13 mouse cellular contexts compared by ENCODE assay signal in the genomic region with DNA sequence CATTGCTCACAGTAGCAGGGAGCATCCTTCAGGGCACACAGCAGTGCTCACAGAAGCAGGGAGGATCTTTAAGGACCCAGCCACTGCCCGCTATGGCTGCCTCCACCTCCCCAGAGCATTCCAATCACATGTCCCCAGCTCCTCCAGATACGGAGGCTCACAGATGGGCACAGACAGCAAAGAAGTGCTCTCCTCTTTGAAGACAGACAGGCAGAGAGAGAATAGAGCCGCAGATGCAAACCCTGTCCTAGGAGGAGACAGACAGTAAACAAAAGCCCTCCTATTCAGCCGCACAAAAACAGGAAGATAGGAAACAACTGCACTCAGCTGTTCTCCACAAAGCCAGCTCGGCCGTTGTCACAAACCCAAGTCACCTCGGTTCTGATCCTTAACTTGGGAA. TPM values are rescaled to one million over a fixed set of nuclear protein-coding genes. Genes with fewer than 3 reads are reported as not detected.
DNase-seq lines count a peak whose midpoint lies in the region; ATAC-seq and TF ChIP-seq lines count a peak whose summit lies in the region.
"Had no signal": no experiment of that assay in that cellular context is flagged by ENCODE, and none has a peak within 500 bp of the region (broad histone marks: within the 10 kb centered on the region; RNA-seq: fewer than 3 reads in every experiment).

No protein-coding gene starts in this region.

- H3K4me1 ChIP-seq in E14TG2a.4 (replicated peaks; ENCODE audit: low read depth, low read length), result peaks cover 57% of the 10 kb centered on the region
- H3K4me1 ChIP-seq in forebrain, embryonic 15.5 days, result peaks cover 48% of the 10 kb centered on the region
- H3K4me1 ChIP-seq in midbrain, embryonic 11.5 days (ENCODE audit: control insufficient read depth, insufficient read depth, low read length), result peaks cover 20% of the 10 kb centered on the region
- no peaks in the 10 kb centered on the region for H3K4me1 ChIP-seq in lung, postnatal 0 days (ENCODE audit: insufficient read depth, low read depth, low read length)
- H3K4me1 ChIP-seq: stomach, embryonic 15.5 days had no signal

- H3K9me3 ChIP-seq in E14TG2a.4 (ENCODE audit: low read length), result no peaks in the 10 kb centered on the region
- no peaks in the 10 kb centered on the region for H3K9me3 ChIP-seq in forebrain, embryonic 15.5 days
- no peaks in the 10 kb centered on the region for H3K9me3 ChIP-seq in midbrain, embryonic 11.5 days (ENCODE audit: control insufficient read depth, low read length)
- no peaks in the 10 kb centered on the region for H3K9me3 ChIP-seq in lung, postnatal 0 days (ENCODE audit: low read length)
- H3K9me3 ChIP-seq: stomach, embryonic 15.5 days had no signal

- no peak overlapping the region for H3K9ac ChIP-seq in forebrain, embryonic 15.5 days (replicated peaks)
- 0 out of 2 replicates have a peak overlapping the region, but pooled peaks have one; percentile 22 for H3K9ac ChIP-seq in midbrain, embryonic 11.5 days (ENCODE audit: low read length)
- no peak overlapping the region for H3K9ac ChIP-seq in lung, postnatal 0 days (replicated peaks; ENCODE audit: low read depth)
- H3K9ac ChIP-seq: liver, embryonic 14.5 days; stomach, embryonic 15.5 days had no signal

- TF ChIP-seq EP300 in lung, postnatal 0 days (IDR thresholded peaks at IDR 0.05), result no peak

- H3K4me3 ChIP-seq in E14TG2a.4 (replicated peaks; ENCODE audit: low read length), result 0 out of 2 replicates have a peak overlapping the region, but pooled peaks have one; percentile 10
- no peak overlapping the region for H3K4me3 ChIP-seq in forebrain, embryonic 15.5 days
- no peak overlapping the region for H3K4me3 ChIP-seq in midbrain, embryonic 11.5 days (ENCODE audit: low read depth, low read length)
- H3K4me3 ChIP-seq in lung, postnatal 0 days (ENCODE audit: low read depth, low read length), result no peak overlapping the region
- H3K4me3 ChIP-seq: stomach, embryonic 15.5 days had no signal

- 37% methylated on average over 7 of the region's 7 CpGs for WGBS in forebrain, embryonic 15.5 days
- 32% methylated on average over 7 of the region's 7 CpGs for WGBS in midbrain, embryonic 11.5 days
- 31% methylated on average over 7 of the region's 7 CpGs for WGBS in lung, postnatal 0 days

- no peak for TF ChIP-seq CTCF in E14TG2a.4 (conservative IDR thresholded peaks at IDR 0.05; ENCODE audit: low read length)
- TF ChIP-seq CTCF in lung, postnatal 0 days (IDR thresholded peaks at IDR 0.05), result no peak

- 0 out of 2 replicates have a peak, but pooled peaks have one; percentile 22 for ATAC-seq in frontal cortex, adult (ENCODE audit: low TSS enrichment)
- ATAC-seq in forebrain, embryonic 15.5 days (replicated peaks), result peak; percentile 26; the same call in 1 of the 2 replicates
- ATAC-seq in midbrain, embryonic 11.5 days (ENCODE audit: low FRiP score), result peak; percentile 48
- ATAC-seq in lung, postnatal 0 days, result no peak

- H3K27me3 ChIP-seq in E14TG2a.4 (ENCODE audit: insufficient read depth, low read length), result no peaks in the 10 kb centered on the region
- no peaks in the 10 kb centered on the region for H3K27me3 ChIP-seq in forebrain, embryonic 15.5 days
- H3K27me3 ChIP-seq in midbrain, embryonic 11.5 days (ENCODE audit: control insufficient read depth, insufficient read depth, low read length), result no peaks in the 10 kb centered on the region
- H3K27me3 ChIP-seq in lung, postnatal 0 days (replicated peaks; ENCODE audit: insufficient read depth, low read length), result no peaks in the 10 kb centered on the region
- H3K27me3 ChIP-seq: stomach, embryonic 15.5 days had no signal

- peak overlapping the region; percentile 52; the same call in 1 of the 2 replicates for H3K27ac ChIP-seq in forebrain, embryonic 15.5 days (replicated peaks)
- H3K27ac ChIP-seq in midbrain, embryonic 11.5 days (ENCODE audit: low read depth, low read length), result peak overlapping the region; percentile 27; the same call in 1 of the 2 replicates
- H3K27ac ChIP-seq in lung, postnatal 0 days (ENCODE audit: low read length), result no peak overlapping the region
- H3K27ac ChIP-seq: liver, embryonic 14.5 days; macrophage; stomach, embryonic 15.5 days had no signal

- no peak for DNase-seq in frontal cortex, postnatal 14 days (ENCODE audit: low spot score in 2 of 2)
- DNase-seq in midbrain, embryonic 11.5 days (ENCODE audit: low spot score, missing footprints), result no peak
- no peak for DNase-seq in lung, postnatal 0 days (ENCODE audit: low spot score)
- DNase-seq in thymus, postnatal 10 days (ENCODE audit: low spot score in 2 of 2), result no peak
- no peak for DNase-seq in liver
- DNase-seq: cerebellum, postnatal 10 days; gastrocnemius, postnatal 25 days had no signal

- 0 out of 2 replicates have a peak overlapping the region, but pooled peaks have one; percentile 8 for H3K4me2 ChIP-seq in forebrain, embryonic 15.5 days (replicated peaks)
- no peak overlapping the region for H3K4me2 ChIP-seq in midbrain, embryonic 11.5 days
- no peak overlapping the region for H3K4me2 ChIP-seq in lung, postnatal 0 days (replicated peaks; ENCODE audit: low read depth, low read length)
- H3K4me2 ChIP-seq: stomach, embryonic 15.5 days had no signal

- H3K36me3 ChIP-seq in E14TG2a.4 (ENCODE audit: insufficient read depth, low read length), result peaks cover 85% of the 10 kb centered on the region
- peaks cover 22% of the 10 kb centered on the region for H3K36me3 ChIP-seq in forebrain, embryonic 15.5 days
- no peaks in the 10 kb centered on the region for H3K36me3 ChIP-seq in midbrain, embryonic 11.5 days (ENCODE audit: control insufficient read depth, insufficient read depth, low read length)
- H3K36me3 ChIP-seq in lung, postnatal 0 days (ENCODE audit: insufficient read depth, low read length), result no peaks in the 10 kb centered on the region
- H3K36me3 ChIP-seq: stomach, embryonic 15.5 days had no signal

RNA-seq across cellular contexts. Expression of a gene that starts 35.3 kb away (rescaled TPM):
- 100 and 101 TPM in 2 replicates for polyA plus RNA-seq in forebrain, embryonic 15.5 days (2015; fragmentation: Nextera tagmentation; extraction: Ambion mirVana)
- polyA plus RNA-seq in midbrain, embryonic 11.5 days (2014; fragmentation: Nextera tagmentation; extraction: Ambion mirVana), result 140 and 150 TPM in 2 replicates
- polyA plus RNA-seq in lung, postnatal 0 days (2015; fragmentation: Nextera tagmentation; extraction: Ambion mirVana), result 0.25 and 0.44 TPM in 2 replicates
- polyA plus RNA-seq: macrophage had no signal

Comparison
In these comparisons a context has a peak if more than half of its experiments do, and no peak if none do; other contexts are left out.
1. RNA of a gene that starts 35.3 kb away (polyA plus RNA-seq): 140 to 150 TPM in midbrain, embryonic 11.5 days and 100 to 101 TPM in forebrain, embryonic 15.5 days; 0.25 to 0.44 TPM in lung, postnatal 0 days; every median in the first group is over 10 times any median in the second.